Comparison of ENCODE assay signal across 8 mouse cellular contexts in genomic region chr4:118290416-118291030, GRCm38 (mm10). TPM values are rescaled to one million over a fixed set of nuclear protein-coding genes. Genes with fewer than 3 reads are reported as not detected.
DNase-seq lines count a peak whose midpoint lies in the region; ATAC-seq and TF ChIP-seq lines count a peak whose summit lies in the region.

No protein-coding gene starts in this region.

- H3K27me3 ChIP-seq in lung, embryonic 16.5 days (ENCODE audit: control insufficient read depth, insufficient read depth, low read depth, low read length) = no peaks in the 10 kb centered on the region
- H3K27me3 ChIP-seq in heart, embryonic 12.5 days (replicated peaks) = no peaks in the 10 kb centered on the region
- no peaks in the 10 kb centered on the region; the same call in 1 of the 2 replicates for H3K27me3 ChIP-seq in kidney, embryonic 16.5 days (ENCODE audit: insufficient read depth, low read length)
- no peaks in the 10 kb centered on the region for H3K27me3 ChIP-seq in testis, adult 2 months (ENCODE audit: control insufficient read depth, insufficient read depth, low read length)

- TF ChIP-seq POLR2A in testis, adult 2 months (IDR thresholded peaks at IDR 0.05; ENCODE audit: control insufficient read depth, low read depth, low read length) = no peak

- peak overlapping the region; percentile 74 for H3K4me3 ChIP-seq in lung, embryonic 16.5 days (ENCODE audit: low read length)
- peak overlapping the region; percentile 55 for H3K4me3 ChIP-seq in brown adipose tissue, adult 24 weeks (ENCODE audit: insufficient read depth, low read depth, low read length)
- H3K4me3 ChIP-seq in heart, embryonic 12.5 days = peak overlapping the region; percentile 82
- peak overlapping the region; percentile 77 for H3K4me3 ChIP-seq in kidney, embryonic 16.5 days (ENCODE audit: low read length)
- H3K4me3 ChIP-seq in testis, adult 2 months (ENCODE audit: control insufficient read depth, low read depth, low read length) = peak overlapping the region; percentile 78

- DNase-seq in lung, postnatal 25 days (ENCODE audit: low spot score) = no peak
- DNase-seq in layer of hippocampus, adult 8-10 months (ENCODE audit: low spot score in 2 of 2) = no peak

- under 1% methylated on average over 26 of the region's 84 CpGs for WGBS in lung, embryonic 16.5 days
- WGBS in heart, embryonic 12.5 days = under 1% methylated on average over 73 of the region's 84 CpGs
- WGBS in kidney, embryonic 16.5 days = 0% methylated on average over 45 of the region's 84 CpGs

- ATAC-seq in lung, embryonic 16.5 days (ENCODE audit: low read depth) = peak; percentile 55
- peak; percentile 62 for ATAC-seq in heart, embryonic 12.5 days (ENCODE audit: insufficient number of reproducible peaks, low FRiP score)
- peak; percentile 44; the same call in 1 of the 2 replicates for ATAC-seq in kidney, embryonic 16.5 days (ENCODE audit: low FRiP score, low TSS enrichment)
- 0 out of 2 replicates have a peak, but pooled peaks have one; percentile 5 for ATAC-seq in megakaryocyte progenitor cell, adult 5-6 weeks (replicated peaks; ENCODE audit: poor library complexity)

- peak overlapping the region; percentile 87 for H3K9ac ChIP-seq in lung, embryonic 16.5 days (ENCODE audit: low read length)
- peak overlapping the region; percentile 98 for H3K9ac ChIP-seq in heart, embryonic 12.5 days
- H3K9ac ChIP-seq in kidney, embryonic 16.5 days (replicated peaks; ENCODE audit: low read length) = peak overlapping the region; percentile 93

- TF ChIP-seq CTCF in testis, adult 2 months (IDR thresholded peaks at IDR 0.05; ENCODE audit: control insufficient read depth, insufficient read depth, insufficient replicate concordance, low read depth, low read length) = no peak

- peaks cover 27% of the 10 kb centered on the region for H3K4me1 ChIP-seq in lung, embryonic 16.5 days (replicated peaks; ENCODE audit: control insufficient read depth, insufficient read depth, low read length)
- no peaks in the 10 kb centered on the region for H3K4me1 ChIP-seq in brown adipose tissue, adult 24 weeks (ENCODE audit: control insufficient read depth, insufficient read depth, insufficient read length, low read length)
- peaks cover 43% of the 10 kb centered on the region for H3K4me1 ChIP-seq in heart, embryonic 12.5 days (replicated peaks)
- peaks cover 39% of the 10 kb centered on the region for H3K4me1 ChIP-seq in kidney, embryonic 16.5 days (ENCODE audit: insufficient read depth, low read length)
- H3K4me1 ChIP-seq in testis, adult 2 months (ENCODE audit: control insufficient read depth, insufficient read depth, low read length) = peaks cover 10% of the 10 kb centered on the region

- no peaks in the 10 kb centered on the region for H3K9me3 ChIP-seq in lung, embryonic 16.5 days (ENCODE audit: control insufficient read depth, low read length)
- no peaks in the 10 kb centered on the region for H3K9me3 ChIP-seq in heart, embryonic 12.5 days (replicated peaks)
- H3K9me3 ChIP-seq in kidney, embryonic 16.5 days (ENCODE audit: low read length) = no peaks in the 10 kb centered on the region

- H3K4me2 ChIP-seq in lung, embryonic 16.5 days (ENCODE audit: low read depth, low read length) = peak overlapping the region; percentile 65
- H3K4me2 ChIP-seq in heart, embryonic 12.5 days = peak overlapping the region; percentile 79
- peak overlapping the region; percentile 78 for H3K4me2 ChIP-seq in kidney, embryonic 16.5 days (replicated peaks; ENCODE audit: low read depth, low read length)

- peak overlapping the region; percentile 90 for H3K27ac ChIP-seq in lung, embryonic 16.5 days (ENCODE audit: low read length)
- H3K27ac ChIP-seq in brown adipose tissue, adult 24 weeks (replicated peaks; ENCODE audit: low read depth, low read length) = no peak overlapping the region
- peak overlapping the region; percentile 84 for H3K27ac ChIP-seq in heart, embryonic 12.5 days (ENCODE audit: poor library complexity, severe bottlenecking)
- peak overlapping the region; percentile 93 for H3K27ac ChIP-seq in kidney, embryonic 16.5 days (ENCODE audit: low read length)
- H3K27ac ChIP-seq in testis, adult 2 months (ENCODE audit: control insufficient read depth, insufficient read depth, low read depth, low read length) = peak overlapping the region; percentile 36; the same call in 1 of the 2 replicates

- no peaks in the 10 kb centered on the region for H3K36me3 ChIP-seq in lung, embryonic 16.5 days (ENCODE audit: control insufficient read depth, insufficient read depth, low read length)
- H3K36me3 ChIP-seq in heart, embryonic 12.5 days = 0 out of 2 replicates have a peak, but pooled peaks cover 3% of the 10 kb centered on the region
- no peaks in the 10 kb centered on the region; the same call in 1 of the 2 replicates for H3K36me3 ChIP-seq in kidney, embryonic 16.5 days (ENCODE audit: insufficient read depth, low read length)
- H3K36me3 ChIP-seq in testis, adult 2 months (ENCODE audit: control insufficient read depth, insufficient read depth, low read length) = no peaks in the 10 kb centered on the region

RNA-seq across cellular contexts. Expression of gene Ptprf, which starts 0.7 kb away (rescaled TPM):
- polyA plus RNA-seq in lung, embryonic 16.5 days (2015; fragmentation: Nextera tagmentation; extraction: Ambion mirVana) = 79.7 and 84.3 TPM in 2 replicates
- 0.67 and 0.88 TPM in 2 replicates for polyA plus RNA-seq in brown adipose tissue, adult 24 weeks (2012; ENCODE audit: insufficient read depth, insufficient read length, missing spikeins)
- 38.1 and 43.5 TPM in 2 replicates for polyA plus RNA-seq in heart, embryonic 12.5 days (2016; fragmentation: Nextera tagmentation; extraction: Ambion mirVana)
- polyA plus RNA-seq in kidney, embryonic 16.5 days (2015; fragmentation: Nextera tagmentation; extraction: Ambion mirVana) = 72.6 and 73.7 TPM in 2 replicates
- total RNA-seq in megakaryocyte progenitor cell, adult 5-6 weeks (2015) = 0.07 TPM in 1 of 2 replicates, not detected in the other
- 0.24 TPM in 1 of 2 replicates, not detected in the other for total RNA-seq in megakaryocyte progenitor cell, adult 5-6 weeks (2017)
- 14.3 and 15.2 TPM in 2 replicates for polyA plus RNA-seq in testis, adult 2 months (2012; rRNA removed)
- total RNA-seq in layer of hippocampus, adult 8-10 months (2022) = 10 to 100 TPM; 78.3 to 80.3 (median 78.9) TPM

Comparison
In these comparisons a context has a peak if more than half of its experiments do, and no peak if none do; other contexts are left out.
1. ATAC-seq: peak in every context shown above with its lines; median percentile 62 in heart, embryonic 12.5 days; 55 in lung, embryonic 16.5 days; 44 in kidney, embryonic 16.5 days; 5 in megakaryocyte progenitor cell, adult 5-6 weeks.